Mouse (Mus musculus) urinary bladder, adult 2 months (tissue): Measurements from ENCODE around the gene Gpr137. TPM values are rescaled to one million over a fixed set of nuclear protein-coding genes. Genes with fewer than 3 reads are reported as not detected.
"Not testable (repeated sequence)": the region's sequence is repeated elsewhere in the genome, so short reads cannot be mapped to it uniquely, and the experiment has no call there.

ENCODE experiments used
- DNase-seq: peaks from one replicate; pipeline ENCODE4 v3.0.0; 2022; ENCODE audit warnings: low spot score
- polyA plus RNA-seq: library from polyadenylated mRNA; depleted of rRNA; stranded (reverse); fragments of >200 nt; gene quantifications from 2 replicates; pipeline ENCODE4 v1.2.3, GENCODE M21; 2012; rRNA removed

The Gpr137 gene
- 46.3 and 52.2 TPM in 2 replicates for polyA plus RNA-seq

DNA sequence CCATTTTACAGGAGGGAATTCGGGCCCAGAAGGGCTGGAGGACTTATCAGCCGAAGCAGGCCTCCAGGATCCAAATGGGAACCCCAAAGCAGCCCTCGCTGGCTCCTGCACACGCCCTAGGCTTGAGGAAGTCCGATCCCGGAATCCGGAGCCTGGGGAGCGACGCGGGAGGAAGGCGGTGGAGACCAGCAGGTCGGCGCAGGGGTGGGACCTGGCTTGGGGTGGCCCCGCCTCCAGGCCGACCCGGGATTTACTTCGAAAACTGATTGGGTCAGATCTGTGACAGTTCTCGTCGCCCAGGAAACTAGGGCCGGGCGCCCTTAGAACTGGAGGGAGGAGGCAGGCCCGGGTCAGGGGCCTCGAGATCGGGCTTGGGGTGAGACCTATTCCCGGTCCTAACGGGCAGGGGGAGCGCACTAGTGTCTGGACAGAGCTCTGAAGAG is at the start of gene Gpr137:
Gpr137 (minus strand) TSS at position 232 of the 443 bp plus-strand sequence.
- DNase-seq, result peak; percentile 89

DNA sequence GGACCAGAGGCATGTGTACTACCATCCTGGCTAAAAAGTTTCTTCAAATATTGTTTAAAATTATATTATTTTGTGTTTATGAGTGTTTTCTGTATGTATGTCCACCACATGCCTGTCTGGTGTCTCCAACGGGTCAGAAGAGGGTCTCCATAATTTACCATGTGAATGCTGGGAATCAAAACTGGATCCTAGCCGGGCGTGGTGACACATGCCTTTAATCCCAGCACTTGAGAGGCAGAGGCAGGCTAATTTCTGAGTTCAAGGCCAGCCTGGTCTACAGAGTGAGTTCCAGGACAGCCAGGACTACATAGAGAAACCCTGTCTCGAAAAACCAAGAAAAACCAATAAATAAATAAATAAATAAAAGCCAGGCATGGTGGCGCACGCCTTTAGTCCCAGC is 48.9 kb upstream of the Gpr137 start:
- DNase-seq, result not testable (repeated sequence)

DNA sequence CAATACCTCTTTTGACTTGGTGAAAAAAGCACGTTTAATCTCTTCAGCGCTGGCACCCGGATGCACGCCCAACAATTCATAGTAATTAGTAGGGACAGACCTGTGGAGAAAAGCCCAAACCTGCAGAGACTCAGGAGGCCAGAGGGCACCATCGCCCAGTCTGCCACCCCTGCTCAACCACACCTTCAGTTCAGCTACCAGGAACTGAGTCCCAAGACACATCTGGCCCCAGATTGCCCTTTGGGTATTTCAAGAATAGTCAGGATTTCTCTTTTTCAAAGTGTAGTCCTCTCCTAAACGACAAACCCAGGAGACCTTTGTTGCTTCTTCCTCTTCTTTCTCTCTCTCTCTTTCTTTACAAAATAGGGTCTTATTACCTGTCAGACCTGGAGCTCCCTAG is 48.4 kb upstream of the Gpr137 start:
- no peak for DNase-seq

DNA sequence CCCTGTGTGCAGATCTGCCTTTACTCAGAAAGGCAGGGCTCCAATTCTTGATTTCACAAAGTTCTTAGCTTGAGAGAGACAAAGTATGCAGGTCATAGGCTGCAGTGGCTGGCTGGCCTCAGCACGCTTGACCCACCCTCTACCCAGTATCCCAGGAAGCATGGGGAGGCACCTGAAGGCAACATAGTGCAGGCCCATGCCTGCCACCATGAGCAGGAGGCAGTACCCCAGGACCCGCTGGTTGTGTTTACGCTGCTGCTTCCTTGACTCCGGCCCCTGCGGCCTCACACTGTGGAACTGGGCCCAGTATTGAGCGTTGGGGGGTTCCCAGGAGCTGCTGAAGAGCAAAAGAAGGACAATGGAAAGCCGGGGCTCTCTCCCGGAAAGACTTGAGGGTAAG is 47.0 kb upstream of the Gpr137 start:
- no peak for DNase-seq

DNA sequence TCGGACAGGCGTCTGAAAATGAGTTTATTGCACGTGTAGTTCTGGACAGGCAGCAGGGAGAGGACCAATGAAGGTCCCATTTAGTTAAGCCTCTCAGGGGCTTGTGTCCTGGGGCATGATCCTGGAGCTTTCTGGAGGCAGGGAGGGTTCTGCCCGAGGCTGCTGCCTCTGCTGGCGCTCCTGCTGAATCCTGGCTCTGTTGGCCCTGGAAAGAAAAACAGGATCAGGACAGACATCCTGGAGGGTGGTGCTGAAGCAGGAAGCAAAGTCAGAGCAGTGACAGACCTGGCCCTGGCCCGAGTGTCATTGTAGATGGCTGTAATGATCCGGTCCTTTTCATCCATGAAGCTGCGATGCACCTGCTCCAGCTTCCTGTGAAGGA is 45.6 kb upstream of the Gpr137 start:
- no peak for DNase-seq

DNA sequence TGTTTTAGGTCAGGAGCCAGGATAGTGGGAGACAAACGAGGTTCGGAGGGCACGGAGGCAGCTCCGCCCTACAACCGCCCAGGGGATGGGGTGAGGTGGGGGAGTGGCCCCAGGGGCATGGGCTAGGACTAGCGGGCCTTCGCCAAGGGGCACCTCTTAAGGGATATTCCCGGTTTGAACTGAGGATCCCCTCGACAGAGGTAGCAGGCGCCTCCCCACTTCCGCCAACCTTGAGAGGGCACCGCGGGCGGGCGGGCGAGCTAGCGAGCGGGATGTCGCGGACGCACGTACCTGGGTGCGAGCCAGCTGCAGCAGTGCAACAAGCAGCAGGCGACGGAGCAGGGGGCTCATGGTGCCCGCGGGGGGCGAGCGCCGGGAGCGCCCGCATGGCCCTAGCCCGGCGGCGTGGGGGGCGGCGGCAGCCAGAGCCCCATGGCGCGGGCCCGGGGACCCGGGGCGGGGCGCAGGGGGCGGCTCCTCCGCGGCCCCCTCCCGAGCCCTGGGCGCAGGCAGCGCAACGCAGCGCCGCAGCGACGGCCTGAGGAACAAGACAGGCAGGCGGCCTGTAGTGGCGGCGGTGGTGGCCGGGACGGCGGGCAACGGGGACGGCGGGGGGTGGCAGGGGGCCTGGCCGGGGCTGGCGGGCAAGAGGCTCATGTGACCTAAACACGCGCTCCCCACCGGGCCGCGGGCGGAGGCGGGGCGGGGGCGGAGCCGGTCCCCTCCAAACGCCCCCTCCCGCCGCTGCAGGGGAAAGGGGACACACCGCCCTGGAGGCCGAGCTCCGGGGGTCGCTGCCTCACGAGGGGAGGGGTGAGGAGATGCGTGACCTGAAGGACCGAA is 45.0 kb upstream of the Gpr137 start, which contains the start of gene Vegfb:
Vegfb (minus strand) TSS at position 591 of the 843 bp plus-strand sequence.
- DNase-seq, result peak; percentile 73

DNA sequence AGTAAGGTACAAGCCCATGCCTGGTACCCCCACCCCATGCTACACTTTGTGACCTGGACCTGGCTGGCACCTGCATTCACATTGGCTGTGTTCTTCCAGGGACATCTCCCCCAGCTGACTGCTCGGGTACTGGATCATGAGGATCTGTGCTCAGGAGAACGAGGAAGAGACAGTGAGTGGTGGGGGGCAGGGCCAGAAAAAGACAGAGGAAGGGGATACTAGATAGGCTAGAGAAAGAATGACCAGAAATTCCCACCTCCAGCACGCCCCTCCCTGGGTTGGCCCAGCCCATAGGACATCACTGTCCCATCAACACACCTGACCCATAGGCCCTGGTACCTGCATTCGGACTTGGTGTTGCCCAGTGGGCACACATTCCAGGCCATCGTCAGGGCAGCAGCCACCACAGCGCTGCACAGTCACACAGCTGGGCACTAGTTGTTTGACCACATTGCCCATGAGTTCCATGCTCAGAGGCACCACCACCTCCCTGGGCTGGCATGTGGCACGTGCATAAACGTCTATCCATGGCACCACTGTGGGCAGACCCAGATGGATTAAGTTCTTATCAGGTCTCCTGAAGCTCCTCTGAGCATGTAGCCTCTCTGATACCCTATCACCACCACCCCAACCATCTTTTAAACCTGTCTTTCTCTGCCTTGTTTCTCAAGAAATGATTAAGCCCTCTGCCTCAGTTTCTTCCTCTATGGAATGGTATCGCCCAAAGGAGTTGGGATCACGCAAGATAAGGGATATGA is 43.9 kb upstream of the Gpr137 start:
- no peak for DNase-seq

DNA sequence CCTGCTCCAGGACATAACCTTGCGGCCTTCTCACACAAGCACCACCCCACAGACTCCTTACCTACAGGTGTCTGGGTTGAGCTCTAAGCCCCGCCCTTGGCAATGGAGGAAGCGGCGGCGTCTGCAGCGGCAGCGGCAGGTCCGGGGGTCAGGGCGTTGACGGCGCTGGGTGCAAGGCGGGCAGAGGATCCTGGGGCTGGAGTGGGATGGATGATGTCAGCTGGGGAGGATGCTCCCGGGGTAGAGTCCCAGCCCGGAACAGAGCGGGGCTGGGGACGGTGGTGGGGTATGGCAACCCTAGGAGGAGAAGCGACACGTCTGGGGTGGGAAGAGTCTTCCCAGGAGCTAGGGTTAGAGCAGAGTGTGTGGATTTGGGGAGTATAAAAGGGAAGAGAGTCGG is 43.0 kb upstream of the Gpr137 start:
- DNase-seq, result no peak

DNA sequence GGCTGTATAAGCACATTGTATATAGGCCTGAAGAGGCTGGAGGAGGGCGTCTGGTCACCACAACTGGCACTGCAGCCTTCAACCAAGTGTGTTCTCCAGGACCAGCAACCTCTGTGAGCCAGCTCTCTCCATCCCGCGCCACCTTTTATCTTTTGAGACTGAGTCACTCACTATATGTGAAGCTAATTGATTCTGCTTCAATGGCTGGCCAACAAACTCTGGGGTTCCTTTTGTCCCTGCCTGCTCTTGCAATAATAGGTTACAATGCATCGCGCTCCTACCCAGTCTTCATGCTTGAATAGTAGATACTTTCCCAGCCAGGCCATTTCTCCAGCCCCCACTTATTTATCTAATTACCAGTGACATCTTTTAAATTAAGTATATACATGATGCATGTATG is 41.3 kb upstream of the Gpr137 start:
- no peak for DNase-seq

DNA sequence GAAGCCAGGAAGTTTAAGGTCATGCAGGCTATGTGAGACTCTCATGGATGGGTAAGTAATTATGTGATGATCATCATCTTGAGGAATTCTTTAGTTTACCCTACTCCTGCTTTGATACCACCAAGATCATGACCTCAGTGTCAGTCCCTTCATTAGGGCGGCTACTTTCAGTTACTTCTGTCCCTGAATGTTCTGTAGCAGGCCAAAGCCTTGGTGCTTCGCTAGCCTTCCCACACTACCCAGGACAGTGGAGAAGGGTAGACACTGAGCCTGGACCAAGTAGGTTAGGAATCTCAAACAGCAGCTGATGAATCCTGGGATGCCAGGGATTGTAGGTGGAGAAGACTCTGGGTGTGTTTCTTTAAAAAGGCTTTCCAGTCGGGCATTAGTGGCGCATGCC is 39.2 kb upstream of the Gpr137 start:
- no peak for DNase-seq

DNA sequence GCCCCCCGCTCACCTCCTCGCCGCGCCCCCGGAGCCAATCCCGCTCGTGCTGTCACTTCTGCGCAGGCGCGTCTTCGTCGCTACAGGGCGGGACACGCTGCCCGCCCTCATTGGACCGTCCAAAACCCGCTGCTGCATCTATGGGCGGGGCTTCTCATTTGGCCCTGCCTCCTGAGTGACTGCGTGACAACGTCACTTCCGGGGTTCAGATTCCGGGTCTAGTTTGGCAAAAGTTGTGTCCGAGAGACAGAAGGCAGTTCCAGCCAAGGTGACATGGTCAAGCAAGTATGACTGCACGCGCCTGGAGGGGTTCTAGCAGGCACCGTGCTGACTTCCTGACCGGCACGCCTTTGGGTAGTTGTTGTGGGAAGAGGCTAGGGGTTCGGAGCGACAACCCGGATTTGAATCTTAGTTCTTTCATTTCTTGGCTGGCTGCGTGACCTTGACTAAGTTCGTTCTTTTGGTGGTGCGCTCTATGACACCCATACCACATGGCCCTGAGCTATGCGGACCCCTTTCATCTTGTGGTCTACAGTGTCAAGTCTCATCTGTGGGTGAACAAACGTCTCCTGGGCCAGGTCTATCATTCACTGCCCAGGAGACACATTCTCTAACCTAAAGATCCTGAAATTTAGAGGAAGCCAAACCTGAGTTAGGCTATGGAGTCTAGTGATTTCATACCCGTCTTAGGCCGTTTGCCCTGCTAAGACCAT is 38.3 kb upstream of the Gpr137 start, which contains the start of gene Fkbp2:
Fkbp2 (minus strand) TSS at position 121 of the 713 bp plus-strand sequence.
- no peak for DNase-seq

DNA sequence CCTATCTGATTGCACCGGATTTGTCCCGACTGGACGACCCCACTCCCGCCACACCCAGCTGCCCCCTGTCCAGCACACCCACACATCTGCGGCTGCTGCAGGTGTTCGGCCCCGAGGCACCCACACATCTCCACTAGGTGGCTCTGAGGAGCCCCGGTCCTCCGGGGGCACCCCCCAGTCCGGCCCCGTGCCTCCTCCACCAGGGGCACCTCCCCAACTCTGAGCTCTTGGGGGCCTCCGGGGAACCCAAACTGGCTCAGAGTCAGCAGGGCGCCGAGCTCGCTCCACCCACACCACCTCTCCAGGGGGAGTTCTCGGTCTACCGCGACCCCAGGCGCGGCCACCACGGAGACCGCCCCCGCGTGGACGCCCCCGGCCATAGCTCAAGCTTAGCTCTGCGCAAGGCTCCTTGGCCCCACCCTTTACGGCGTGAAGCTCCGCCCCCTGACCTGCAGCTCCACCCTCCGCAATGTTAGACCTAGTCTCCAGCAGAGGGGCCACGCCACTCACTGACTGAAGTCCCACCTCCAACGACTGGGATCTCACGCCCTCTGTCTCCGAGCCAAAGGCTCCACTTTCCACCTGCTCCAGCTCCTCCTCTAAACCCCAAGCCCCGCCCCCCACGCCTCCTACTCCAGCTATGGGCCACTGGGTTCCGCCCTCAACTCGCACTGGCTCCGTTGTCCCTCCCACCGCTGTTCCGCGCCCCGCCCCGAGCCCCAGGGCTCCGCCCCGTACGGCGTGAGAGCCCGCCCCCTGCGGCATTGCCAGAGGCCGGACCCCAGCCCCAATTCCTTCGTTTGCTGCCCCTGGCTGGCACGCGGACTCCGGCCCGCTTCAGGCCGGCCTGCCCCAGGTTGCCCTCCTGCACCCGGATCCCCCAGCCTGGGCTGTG is 37.5 kb upstream of the Gpr137 start:
- peak; percentile 98 for DNase-seq

DNA sequence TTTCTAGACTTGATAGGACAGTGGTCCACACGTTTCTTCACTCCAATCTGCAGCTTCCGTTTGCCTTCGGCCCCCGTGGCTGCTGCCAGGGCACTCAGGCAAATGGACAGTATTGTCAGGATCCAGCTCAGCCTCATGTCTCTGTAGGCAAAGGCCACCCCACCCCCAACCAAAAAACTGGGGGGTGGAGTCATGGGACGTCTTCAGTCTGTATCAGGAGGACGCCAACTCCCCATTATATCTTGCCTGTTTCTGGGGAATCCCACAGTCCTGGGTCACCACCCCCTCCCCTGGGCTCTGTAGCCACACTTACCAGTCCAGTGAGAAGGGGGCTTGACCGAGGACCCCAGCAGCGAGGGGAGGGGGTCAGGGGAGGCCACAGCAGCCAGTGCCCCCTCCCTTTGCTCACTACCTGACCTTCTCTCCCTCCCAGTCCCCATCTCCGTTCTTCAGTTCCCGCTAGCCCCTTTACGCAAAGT is 36.8 kb upstream of the Gpr137 start:
- no peak for DNase-seq

DNA sequence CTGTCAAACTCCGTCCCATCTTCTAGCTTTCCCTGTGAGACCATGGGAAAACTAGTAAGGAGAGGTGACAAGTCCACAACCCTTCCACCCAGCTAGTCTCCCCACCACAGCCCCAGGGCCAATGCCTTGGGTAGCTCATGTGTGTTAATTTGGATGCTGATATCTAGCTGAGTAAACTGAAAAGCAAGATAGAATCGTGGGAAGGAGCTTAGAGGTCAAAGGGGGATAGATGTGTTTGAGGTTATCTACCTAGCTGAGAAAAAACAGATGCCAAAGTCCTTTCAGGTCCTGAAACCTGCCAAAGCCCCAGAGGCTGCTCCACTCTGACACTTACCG is 36.3 kb upstream of the Gpr137 start:
- no peak for DNase-seq

DNA sequence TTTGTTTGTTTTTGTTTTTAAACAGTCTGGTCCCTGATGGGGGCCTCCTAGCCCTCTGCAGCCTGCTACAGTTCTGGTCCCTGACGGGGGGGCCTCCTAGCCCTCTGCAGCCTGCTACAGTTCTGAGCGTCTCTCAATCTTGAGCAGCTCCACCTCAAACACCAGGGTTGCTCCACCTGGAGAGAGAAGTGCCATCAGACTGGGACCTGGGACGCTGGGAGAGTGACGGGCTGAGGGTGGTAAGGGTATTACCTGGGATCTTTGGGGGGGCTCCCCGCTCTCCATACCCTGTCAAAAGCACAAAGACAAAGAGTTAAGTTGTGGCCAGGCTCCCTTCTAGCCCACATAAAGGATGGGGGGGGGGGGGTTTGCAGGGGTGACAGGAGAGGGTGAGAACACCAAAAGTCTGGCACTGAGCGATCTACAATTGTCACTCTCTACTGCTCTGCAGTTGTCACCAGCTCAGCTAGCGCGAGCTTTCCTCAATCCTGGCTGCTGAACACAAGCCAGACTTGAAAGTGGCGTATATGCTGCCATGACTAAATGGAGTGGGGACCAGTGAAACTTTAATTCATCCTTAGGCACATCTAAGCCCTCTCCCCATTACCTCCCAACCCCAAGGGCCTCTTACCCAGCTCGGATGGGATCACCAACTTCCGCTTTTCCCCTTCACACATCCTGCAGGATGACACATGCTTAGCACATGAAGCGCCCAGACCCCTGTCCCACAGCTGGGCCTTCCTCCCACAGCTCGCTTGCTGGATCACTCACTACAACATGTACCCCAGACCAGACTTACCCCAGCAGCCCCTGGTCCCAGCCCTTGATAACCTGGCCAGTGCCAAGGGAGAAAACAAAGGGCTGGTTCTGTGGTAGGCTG is 35.7 kb upstream of the Gpr137 start:
- no peak for DNase-seq

DNA sequence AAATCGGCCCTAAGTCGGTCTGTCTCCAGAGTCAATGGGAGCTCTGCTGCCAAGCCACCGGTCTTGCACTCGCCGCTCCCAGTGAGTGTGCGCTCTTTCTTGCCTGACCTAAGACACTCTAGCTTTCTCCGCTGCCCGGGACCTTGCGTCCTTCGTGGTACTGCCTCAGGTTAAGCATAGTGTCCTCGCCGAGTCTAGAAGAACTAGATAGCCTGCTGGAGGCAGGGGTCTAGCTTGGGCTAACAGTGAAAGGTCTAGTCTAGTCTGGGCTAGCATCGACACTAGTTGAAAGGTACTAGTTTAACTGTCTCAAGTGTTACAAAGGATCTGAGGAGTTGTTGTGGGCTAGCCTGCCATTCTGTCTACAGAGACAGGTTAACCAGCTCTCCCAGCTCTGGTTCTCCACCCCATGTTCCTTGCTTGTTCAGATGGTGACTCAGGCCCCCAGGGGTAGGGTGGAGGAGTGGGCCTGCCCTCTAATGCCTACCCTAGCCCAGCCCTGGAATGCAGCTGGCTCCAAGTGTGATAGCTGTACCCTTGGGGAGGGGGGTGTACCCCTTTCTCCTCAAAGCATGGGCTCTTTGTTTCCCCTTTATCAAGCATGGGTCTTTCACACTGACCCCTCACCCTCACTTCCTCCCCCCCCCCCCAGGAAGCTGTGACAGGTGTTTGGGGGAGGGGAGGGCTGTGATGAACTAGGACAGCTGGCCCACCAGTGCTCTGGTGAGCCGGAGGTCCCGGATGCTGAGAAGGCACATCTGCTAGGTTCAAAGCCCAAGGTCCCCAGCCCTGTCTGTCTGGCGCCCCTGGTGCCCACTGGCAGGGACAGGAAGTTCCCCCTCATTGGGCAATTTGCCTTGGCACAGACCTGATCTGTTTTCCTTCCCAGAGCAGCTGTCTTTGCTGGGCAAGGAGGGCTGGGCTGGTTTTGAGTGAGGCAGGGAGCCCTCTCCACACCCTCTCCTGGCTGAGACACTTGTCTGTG is 33.5 kb upstream of the Gpr137 start, which contains the start of gene Plcb3:
Plcb3 (minus strand) TSS at position 934 of the 985 bp plus-strand sequence.
- no peak for DNase-seq

DNA sequence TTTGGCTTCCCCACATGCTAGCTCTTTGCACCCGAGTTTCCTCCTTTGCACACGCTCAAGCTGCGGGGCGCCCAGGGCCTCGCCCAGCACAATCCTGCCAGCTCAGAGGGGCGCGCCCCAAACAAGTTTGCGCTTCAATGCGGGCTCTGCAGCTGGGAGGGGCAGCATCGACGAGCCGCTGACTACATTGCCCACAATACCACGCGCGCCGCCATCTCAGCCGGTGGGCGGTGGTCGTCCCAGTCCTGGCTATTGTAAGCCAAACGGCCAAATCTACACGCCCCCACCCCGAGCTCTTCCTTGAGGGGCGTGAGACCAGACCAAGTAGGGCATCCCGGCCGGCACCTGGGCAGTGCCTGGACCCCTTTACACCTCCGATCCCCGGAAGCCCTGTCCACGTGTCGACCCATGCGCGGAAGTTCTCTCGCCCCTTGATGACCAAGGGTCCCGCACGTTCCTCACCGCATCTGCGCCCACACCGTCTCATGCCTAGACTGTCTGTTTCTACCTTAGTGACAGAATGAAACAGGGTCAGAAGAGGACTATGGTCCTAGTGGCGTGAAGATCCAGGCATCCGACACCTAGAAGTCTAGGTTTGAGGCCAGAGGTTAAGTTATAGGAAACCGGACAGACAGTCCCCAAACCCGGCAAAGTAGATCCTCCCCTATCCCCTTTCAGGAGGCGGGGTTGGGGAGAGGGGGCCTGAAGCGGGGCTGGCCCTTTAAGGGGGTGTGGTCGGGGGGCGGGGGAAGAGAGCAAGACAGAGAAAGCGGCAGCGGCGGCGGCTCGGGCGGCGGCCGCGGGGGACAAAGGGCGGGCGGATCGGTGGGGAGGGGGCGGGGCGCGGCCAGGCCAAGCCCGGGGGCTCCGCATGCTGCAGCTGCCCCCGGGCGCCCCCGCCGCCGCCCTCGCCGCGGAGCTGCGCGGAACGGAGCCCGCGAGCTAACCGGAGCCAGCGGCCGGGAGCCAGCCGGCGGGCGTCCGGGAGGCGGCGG is 32.2 kb upstream of the Gpr137 start, which contains the start of gene Ppp1r14b:
Ppp1r14b (plus strand) TSS at position 758 of the 995 bp plus-strand sequence.
- DNase-seq, result peak; percentile 73
